Mouse (Mus musculus) stomach, embryonic 16.5 days (tissue): ENCODE data around the gene Cd70. TPM values are rescaled to one million over a fixed set of nuclear protein-coding genes. Genes with fewer than 3 reads are reported as not detected.

ENCODE experiments used
- ATAC-seq: fragments of 200-750 bp; cut with Nextera tagmentation; 2 replicates; pipeline ENCODE4 v1.8.0; 2017; ENCODE audit warnings: moderate number of reproducible peaks, moderate TSS enrichment; ENCODE audit not compliant: insufficient read depth, low FRiP score
- H3K27ac ChIP-seq: fragments of 300-500 bp; sonication (generic); 2 replicates; pipeline ENCODE4 v1.5.1; 2014; ENCODE audit warnings: low read length
- H3K27me3 ChIP-seq: fragments of 300-500 bp; sonication (generic); 2 replicates; pipeline ENCODE4 v1.6.1; 2014; ENCODE audit warnings: low read length, control low read depth, mixed read lengths; ENCODE audit not compliant: control insufficient read depth, insufficient read depth
- H3K36me3 ChIP-seq: fragments of 300-500 bp; sonication (generic); 2 replicates; pipeline ENCODE4 v1.6.1; 2014; ENCODE audit warnings: low read length; ENCODE audit not compliant: control insufficient read depth, insufficient read depth
- H3K4me1 ChIP-seq: fragments of 300-500 bp; sonication (generic); 2 replicates; pipeline ENCODE4 v1.6.1; 2014; ENCODE audit warnings: low read length, control low read depth, mixed read lengths; ENCODE audit not compliant: control insufficient read depth, insufficient read depth
- H3K4me2 ChIP-seq: fragments of 300-500 bp; sonication (generic); 2 replicates; pipeline ENCODE4 v1.6.1; 2014; ENCODE audit warnings: low read depth, low read length, mixed read lengths
- H3K4me3 ChIP-seq: fragments of 300-500 bp; sonication (generic); replicated peaks from 2 replicates; pipeline ENCODE4 v1.5.1; 2014; ENCODE audit warnings: mild to moderate bottlenecking, low read length
- H3K9ac ChIP-seq: fragments of 300-500 bp; sonication (generic); 2 replicates; pipeline ENCODE4 v1.6.1; 2014; ENCODE audit warnings: low read length
- H3K9me3 ChIP-seq: fragments of 300-500 bp; sonication (generic); replicated peaks from 2 replicates; pipeline ENCODE4 v1.6.1; 2016; ENCODE audit warnings: low read length, control low read depth; ENCODE audit not compliant: control insufficient read depth
- WGBS: fragments of 180-500 bp; shearing (Covaris S2); extraction: QIAGEN DNeasy Blood & Tissue Kit; methylation state at CpG from one replicate; pipeline ENCODE4 v1.1.7; 2014; 5-methylcytosine and 5-hydroxymethylcytosine counted together
- polyA plus RNA-seq: library from polyadenylated mRNA; unstranded; fragments of >200 nt; fragmentation: Nextera tagmentation; extraction: Ambion mirVana; gene quantifications from 2 replicates; pipeline ENCODE4 v1.2.1, GENCODE M21; 2015

Cd70 gene
- polyA plus RNA-seq: 0.17 TPM in 1 of 2 replicates, not detected in the other

DNA sequence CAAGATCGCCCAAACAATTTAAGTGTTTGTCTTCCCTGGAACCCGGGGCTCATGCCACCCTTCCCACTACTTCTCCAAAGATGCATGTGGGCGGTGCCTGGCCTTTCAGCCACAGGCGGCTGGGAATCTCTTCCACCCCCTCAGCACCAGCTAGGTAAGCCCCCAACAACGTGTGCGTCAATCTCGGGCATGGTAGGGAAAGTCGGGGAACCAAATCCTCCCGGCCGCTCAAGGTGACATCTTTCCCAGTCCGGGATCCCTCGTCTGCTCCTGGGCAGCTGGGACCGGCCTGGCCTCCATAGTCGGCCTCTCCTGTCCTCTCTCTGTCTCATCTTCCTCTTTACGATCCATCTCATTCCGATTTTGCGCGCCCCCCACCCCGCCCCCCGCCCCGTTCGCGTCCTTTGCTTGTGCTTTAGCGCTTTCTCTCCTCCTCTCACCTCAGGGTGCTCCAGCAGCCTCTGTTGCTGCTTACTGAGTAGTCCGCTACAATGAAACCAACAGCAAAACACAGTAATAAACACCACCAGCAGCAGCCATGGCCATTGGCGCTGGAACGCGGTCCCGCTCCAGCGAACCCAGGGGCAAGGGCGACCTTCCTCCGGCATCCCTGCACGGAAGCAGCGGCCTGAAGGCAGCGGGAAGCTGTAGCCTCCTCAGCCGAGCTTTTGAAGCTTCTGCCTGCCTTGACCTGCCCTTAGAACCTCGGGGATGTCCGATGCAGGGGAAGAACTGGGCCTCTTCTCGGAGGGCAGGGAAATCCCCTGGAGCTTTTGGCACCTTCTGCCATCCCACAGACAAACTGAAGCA, at the start of gene Cd70:
TSS of gene Cd70 (minus strand) at position 784 of the 810 bp plus-strand sequence.
- no peak for ATAC-seq

DNA sequence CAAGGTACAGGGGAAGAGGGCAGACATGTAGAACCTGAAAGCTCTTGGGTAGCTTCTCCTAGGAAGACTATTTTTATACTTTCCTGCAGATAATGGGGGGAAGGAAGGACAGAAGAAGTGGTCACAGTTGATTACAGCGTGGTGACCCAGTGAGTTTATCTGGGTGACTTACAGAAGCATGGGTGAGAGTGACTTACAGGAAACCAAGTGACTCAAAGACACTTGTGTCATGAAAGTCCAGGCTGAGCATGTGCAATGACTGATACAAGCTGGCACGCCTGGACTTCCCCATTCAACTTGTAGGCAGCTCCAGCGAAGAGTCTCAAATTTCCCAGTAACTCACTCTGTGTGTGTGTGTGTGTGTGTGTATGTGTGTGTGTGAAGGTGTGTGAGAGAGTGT, 48.7 kb upstream of the Cd70 start:
- WGBS: 71% methylated on average over 3 of the region's 3 CpGs
- no peaks in the 10 kb centered on the region for H3K36me3 ChIP-seq
- H3K9me3 ChIP-seq: no peaks in the 10 kb centered on the region
- H3K4me1 ChIP-seq: no peaks in the 10 kb centered on the region
- H3K27me3 ChIP-seq: no peaks in the 10 kb centered on the region
- H3K9ac ChIP-seq: no peak overlapping the region
- no peak overlapping the region for H3K4me3 ChIP-seq
- ATAC-seq: no peak
- H3K4me2 ChIP-seq: no peak overlapping the region
- no peak overlapping the region for H3K27ac ChIP-seq

More for the DNA sequence above, at the start of gene Cd70:
- no peak within 1 kb of the TSS for H3K27ac ChIP-seq
- H3K27me3 ChIP-seq: peaks cover 32% of the 10 kb centered on the region
- peak within 1 kb of the TSS; percentile 24 for H3K4me3 ChIP-seq
- H3K9me3 ChIP-seq: no peaks in the 10 kb centered on the region
- H3K4me2 ChIP-seq: peak within 1 kb of the TSS; percentile 42
- H3K36me3 ChIP-seq: no peaks in the 10 kb centered on the region
- no peaks in the 10 kb centered on the region for H3K4me1 ChIP-seq
- 7% methylated on average over 39 of the region's 39 CpGs for WGBS
- peak within 1 kb of the TSS; percentile 40; the same call in 1 of the 2 replicates for H3K9ac ChIP-seq

GRCm38 (mm10) chr17:57195326-57196010, 45.9 kb upstream of the Cd70 start:
- Histone ChIP-seq H3K9ac (no peak overlapping the region), H3K4me3 (no peak overlapping the region), H3K4me2 (no peak overlapping the region), H3K4me1 (no peaks in the 10 kb centered on the region), H3K27me3 (no peaks in the 10 kb centered on the region), H3K9me3 (no peaks in the 10 kb centered on the region), H3K27ac (no peak overlapping the region), H3K36me3 (no peaks in the 10 kb centered on the region)
- WGBS: 75% methylated on average over 8 of the region's 8 CpGs
- ATAC-seq: no peak

GRCm38 (mm10) chr17:57194771-57195170, 45.2 kb upstream of the Cd70 start:
- H3K4me2 ChIP-seq: no peak overlapping the region
- H3K4me1 ChIP-seq: no peaks in the 10 kb centered on the region
- no peak overlapping the region for H3K4me3 ChIP-seq
- no peaks in the 10 kb centered on the region for H3K27me3 ChIP-seq
- H3K9ac ChIP-seq: no peak overlapping the region
- H3K9me3 ChIP-seq: no peaks in the 10 kb centered on the region
- WGBS: 74% methylated on average over 3 of the region's 3 CpGs
- H3K27ac ChIP-seq: no peak overlapping the region
- peak; percentile 25; the same call in 1 of the 2 replicates for ATAC-seq
- no peaks in the 10 kb centered on the region for H3K36me3 ChIP-seq

GRCm38 (mm10) chr17:57194041-57194507, 44.5 kb upstream of the Cd70 start, which contains the start of gene Tnfsf14:
Gene Tnfsf14, minus strand, starts transcription at chr17:57194177.
- Histone ChIP-seq H3K4me2 (no peak within 1 kb of the TSS), H3K9ac (no peak within 1 kb of the TSS), H3K27ac (no peak within 1 kb of the TSS), H3K4me1 (no peaks in the 10 kb centered on the region), H3K4me3 (no peak within 1 kb of the TSS), H3K36me3 (no peaks in the 10 kb centered on the region), H3K9me3 (no peaks in the 10 kb centered on the region), H3K27me3 (no peaks in the 10 kb centered on the region)
- ATAC-seq: no peak
- WGBS: 61% methylated on average over 11 of the region's 11 CpGs

DNA sequence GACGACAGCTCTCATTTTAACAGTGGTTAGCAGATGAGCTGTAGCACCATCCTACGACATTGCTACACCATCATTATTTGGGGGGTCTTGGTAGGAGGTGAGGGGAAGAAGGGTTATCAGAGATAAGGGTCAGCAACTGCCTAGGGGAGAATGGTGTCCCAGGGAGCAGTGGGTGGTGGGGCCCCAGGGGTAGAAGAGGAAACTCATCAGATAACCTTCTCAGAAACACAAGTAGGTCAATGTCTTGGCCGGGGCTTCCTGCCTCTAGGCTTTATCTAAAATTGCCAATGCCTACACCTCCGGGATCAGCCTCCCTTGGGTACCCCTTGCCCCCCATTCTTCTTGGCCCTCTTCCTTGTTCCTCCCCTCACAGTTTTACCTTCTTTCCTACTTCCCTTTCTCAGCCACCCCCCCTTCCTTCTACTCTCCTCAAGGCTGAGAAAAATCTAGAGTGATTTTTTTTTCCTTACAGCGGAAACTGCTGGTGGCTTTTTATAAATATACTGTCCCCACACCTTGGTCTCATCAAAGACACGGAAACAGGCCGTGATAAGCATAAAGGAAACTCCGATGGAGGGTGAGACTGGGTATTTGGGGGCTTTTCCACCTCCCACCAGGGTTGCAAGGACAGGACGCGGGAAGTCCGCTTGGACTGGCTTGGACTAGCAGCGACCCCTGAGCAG, 39.1 kb upstream of the Cd70 start:
- no peak for ATAC-seq
- WGBS: 74% methylated on average over 12 of the region's 12 CpGs
- Histone ChIP-seq H3K4me2 (no peak overlapping the region), H3K9ac (no peak overlapping the region), H3K4me1 (no peaks in the 10 kb centered on the region), H3K9me3 (no peaks in the 10 kb centered on the region), H3K27ac (no peak overlapping the region), H3K36me3 (no peaks in the 10 kb centered on the region), H3K4me3 (no peak overlapping the region), H3K27me3 (no peaks in the 10 kb centered on the region)

DNA sequence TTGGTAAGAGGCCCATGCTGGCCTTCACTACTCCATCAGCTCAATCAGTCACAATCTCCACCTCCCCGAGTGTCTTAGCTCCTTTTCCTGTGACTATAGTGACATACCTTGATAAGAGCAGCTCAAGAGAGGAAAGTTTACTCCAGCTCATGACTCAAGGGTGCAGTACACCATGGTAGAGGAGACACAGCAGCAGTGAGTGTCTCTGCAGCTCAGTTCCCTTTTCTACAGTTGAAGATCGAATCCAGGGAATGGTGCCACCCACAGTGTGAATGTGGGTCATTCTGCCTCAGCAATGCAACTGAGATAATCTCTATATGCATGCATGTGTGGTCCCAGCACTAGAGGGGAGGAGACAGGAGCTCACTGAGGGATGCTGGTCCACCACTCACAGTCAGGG, 36.1 kb upstream of the Cd70 start:
- ATAC-seq: no peak
- H3K4me2 ChIP-seq: no peak overlapping the region
- H3K4me1 ChIP-seq: no peaks in the 10 kb centered on the region
- H3K27me3 ChIP-seq: no peaks in the 10 kb centered on the region
- no peak overlapping the region for H3K9ac ChIP-seq
- no peak overlapping the region for H3K27ac ChIP-seq
- no peaks in the 10 kb centered on the region for H3K9me3 ChIP-seq
- no peaks in the 10 kb centered on the region for H3K36me3 ChIP-seq
- WGBS: 64% methylated on average over 2 of the region's 2 CpGs
- H3K4me3 ChIP-seq: no peak overlapping the region

DNA sequence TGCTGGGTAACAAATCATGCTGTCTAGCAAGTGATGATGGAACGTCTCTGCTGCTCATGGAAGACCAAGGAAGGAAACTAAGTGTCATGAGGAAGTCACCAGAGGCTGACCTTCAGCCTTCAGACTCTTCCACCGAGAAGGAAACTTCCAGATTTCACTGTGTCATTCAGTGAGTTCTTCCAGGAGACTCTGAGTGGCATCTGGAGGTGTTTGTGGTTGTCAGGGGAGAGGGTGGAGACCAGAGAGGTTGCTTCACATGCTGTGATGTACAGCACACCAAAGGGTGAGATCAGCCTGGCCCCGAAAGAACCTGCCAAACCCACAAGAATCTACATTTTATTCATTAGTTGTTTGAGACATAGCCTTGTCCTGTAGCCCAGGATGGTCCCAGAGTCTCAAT, 33.3 kb upstream of the Cd70 start:
- ATAC-seq: no peak
- no peak overlapping the region for H3K4me2 ChIP-seq
- WGBS: 62% methylated on average over 3 of the region's 3 CpGs

GRCm38 (mm10) chr17:57180363-57180762, 30.8 kb upstream of the Cd70 start:
- WGBS: 27% methylated on average over 8 of the region's 8 CpGs

More for the DNA sequence above, 33.3 kb upstream of the Cd70 start:
- Histone ChIP-seq H3K9ac (no peak overlapping the region), H3K9me3 (no peaks in the 10 kb centered on the region), H3K4me3 (no peak overlapping the region), H3K4me1 (no peaks in the 10 kb centered on the region), H3K27ac (no peak overlapping the region), H3K27me3 (no peaks in the 10 kb centered on the region), H3K36me3 (no peaks in the 10 kb centered on the region)

More at GRCm38 (mm10) chr17:57180363-57180762, 30.8 kb upstream of the Cd70 start:
- H3K4me2 ChIP-seq: no peak overlapping the region
- H3K27me3 ChIP-seq: no peaks in the 10 kb centered on the region
- no peaks in the 10 kb centered on the region for H3K9me3 ChIP-seq
- no peak overlapping the region for H3K9ac ChIP-seq
- no peaks in the 10 kb centered on the region for H3K36me3 ChIP-seq
- no peaks in the 10 kb centered on the region for H3K4me1 ChIP-seq
- H3K27ac ChIP-seq: no peak overlapping the region
- ATAC-seq: no peak
- no peak overlapping the region for H3K4me3 ChIP-seq
